In genomic region chr2:118388341-118389335, GRCm38 (mm10) we compare ENCODE assay signal across 8 mouse cellular contexts. TPM values are rescaled to one million over a fixed set of nuclear protein-coding genes. Genes with fewer than 3 reads are reported as not detected.
DNase-seq lines count a peak whose midpoint lies in the region; ATAC-seq lines count a peak whose summit lies in the region.

Eif2ak4 (plus strand) TSS chr2:118388618.

- WGBS in hindbrain, embryonic 14.5 days: under 1% methylated on average over 61 of the region's 61 CpGs

- peak; percentile 98 for DNase-seq in R1 (ENCODE audit: low read depth, low spot score)
- peak; percentile 98 to 100 for DNase-seq in cerebellum, postnatal 25 days
- DNase-seq in frontal cortex, postnatal 25 days (ENCODE audit: low spot score in 2 of 2): peak; percentile 89 to 95
- peak; percentile 93 for DNase-seq in hindbrain, embryonic 14.5 days (ENCODE audit: low spot score)
- DNase-seq in layer of hippocampus, postnatal 36 days: peak; percentile 98 to 99
- DNase-seq in lung, postnatal 36 days: peak; percentile 100
- peak; percentile 98 for DNase-seq in retina, postnatal 1 day
- peak; percentile 98 for DNase-seq in urinary bladder, adult 18-20 months (ENCODE audit: low spot score in 2 of 2)

- peak within 1 kb of the TSS; percentile 83 for H3K9ac ChIP-seq in hindbrain, embryonic 14.5 days

- no peaks in the 10 kb centered on the region for H3K9me3 ChIP-seq in hindbrain, embryonic 14.5 days (ENCODE audit: control insufficient read depth, low read length)

- H3K4me2 ChIP-seq in hindbrain, embryonic 14.5 days (replicated peaks): peak within 1 kb of the TSS; percentile 73

- H3K36me3 ChIP-seq in hindbrain, embryonic 14.5 days (replicated peaks; ENCODE audit: control insufficient read depth, insufficient read depth): no peaks in the 10 kb centered on the region

- H3K4me1 ChIP-seq in hindbrain, embryonic 14.5 days (replicated peaks; ENCODE audit: control insufficient read depth, insufficient read depth, low read length): peaks cover 17% of the 10 kb centered on the region

- peak within 1 kb of the TSS; percentile 67 for H3K4me3 ChIP-seq in hindbrain, embryonic 14.5 days (replicated peaks; ENCODE audit: low read length)

- no peaks in the 10 kb centered on the region for H3K27me3 ChIP-seq in hindbrain, embryonic 14.5 days (ENCODE audit: control insufficient read depth, insufficient read depth, low read length)

- peak within 1 kb of the TSS; percentile 87 for H3K27ac ChIP-seq in hindbrain, embryonic 14.5 days

- ATAC-seq in hindbrain, embryonic 14.5 days (ENCODE audit: low FRiP score): peak; percentile 98

RNA-seq across cellular contexts. Expression of gene Eif2ak4, which starts in this region (rescaled TPM):
- polyA plus RNA-seq in hindbrain, embryonic 14.5 days (2014; fragmentation: Nextera tagmentation; extraction: Ambion mirVana): 9.1 and 9.5 TPM in 2 replicates
- total RNA-seq in layer of hippocampus, postnatal 36 days (2021): 10 to 100 TPM; 23.5 to 25.6 TPM

Comparison
In these comparisons a context has a peak if more than half of its experiments do, and no peak if none do; other contexts are left out.
1. Peak in every context shown above with its lines: DNase-seq, ATAC-seq, H3K4me3 ChIP-seq and H3K27ac ChIP-seq.